Mouse (Mus musculus) gonadal fat pad, adult 2 months (tissue): Measurements from ENCODE around the gene Olfr1066. TPM values are rescaled to one million over a fixed set of nuclear protein-coding genes. Genes with fewer than 3 reads are reported as not detected.
"Not testable (repeated sequence)": the region's sequence is repeated elsewhere in the genome, so short reads cannot be mapped to it uniquely, and the experiment has no call there.

Experiments used
- DNase-seq: peaks from one replicate; pipeline ENCODE4 v3.0.0-alpha.2; 2012; ENCODE audit warnings: low read depth
- polyA plus RNA-seq: library from polyadenylated mRNA; depleted of rRNA; stranded (reverse); fragments of >200 nt; gene quantifications from 2 replicates; pipeline ENCODE4 v1.2.3, GENCODE M21; 2012; rRNA removed

The Olfr1066 gene
- polyA plus RNA-seq = not detected in 2 replicates

DNA sequence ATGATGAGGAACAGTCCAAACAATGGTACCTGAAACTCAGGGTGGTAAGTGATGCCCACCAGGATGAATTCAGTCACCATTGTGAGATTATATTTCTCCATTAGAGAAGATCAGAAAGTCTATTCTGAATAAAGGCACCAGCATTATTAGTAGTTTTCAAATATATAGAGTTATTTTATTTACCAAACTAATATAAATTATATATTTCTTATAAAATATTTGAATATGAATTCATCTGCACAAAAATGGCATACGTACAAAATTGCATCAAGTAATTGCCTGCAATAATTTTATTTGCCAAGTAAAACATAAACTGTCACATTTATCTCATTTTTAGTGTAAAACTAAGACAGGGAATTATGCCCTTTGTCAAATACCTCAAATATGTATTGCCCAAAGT is at the start of gene Olfr1066:
Gene Olfr1066 (minus strand): TSS at position 101 of the 400 bp plus-strand sequence.
- DNase-seq = no peak

DNA sequence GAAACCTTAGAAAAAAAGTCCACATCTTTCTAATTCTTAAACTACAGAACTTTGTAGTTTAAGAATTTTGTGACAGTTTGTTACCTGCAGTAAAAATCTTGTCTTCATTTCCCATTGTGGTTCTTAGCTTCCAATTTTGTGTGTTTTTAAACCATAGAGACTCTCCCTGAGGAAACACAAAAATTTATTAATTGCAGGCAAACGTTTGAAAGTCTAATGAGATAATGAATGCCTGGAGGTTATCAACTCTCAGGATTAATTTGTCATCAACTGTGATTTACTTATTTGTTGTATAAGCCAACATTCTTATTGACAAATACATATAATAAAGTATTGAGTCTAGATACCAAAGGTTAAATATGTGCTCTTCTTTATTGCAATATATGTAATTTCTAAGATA is 31.2 kb upstream of the Olfr1066 start, which contains the start of gene Olfr228:
Gene Olfr228 (minus strand): TSS at position 101 of the 400 bp plus-strand sequence.
- no peak for DNase-seq

DNA sequence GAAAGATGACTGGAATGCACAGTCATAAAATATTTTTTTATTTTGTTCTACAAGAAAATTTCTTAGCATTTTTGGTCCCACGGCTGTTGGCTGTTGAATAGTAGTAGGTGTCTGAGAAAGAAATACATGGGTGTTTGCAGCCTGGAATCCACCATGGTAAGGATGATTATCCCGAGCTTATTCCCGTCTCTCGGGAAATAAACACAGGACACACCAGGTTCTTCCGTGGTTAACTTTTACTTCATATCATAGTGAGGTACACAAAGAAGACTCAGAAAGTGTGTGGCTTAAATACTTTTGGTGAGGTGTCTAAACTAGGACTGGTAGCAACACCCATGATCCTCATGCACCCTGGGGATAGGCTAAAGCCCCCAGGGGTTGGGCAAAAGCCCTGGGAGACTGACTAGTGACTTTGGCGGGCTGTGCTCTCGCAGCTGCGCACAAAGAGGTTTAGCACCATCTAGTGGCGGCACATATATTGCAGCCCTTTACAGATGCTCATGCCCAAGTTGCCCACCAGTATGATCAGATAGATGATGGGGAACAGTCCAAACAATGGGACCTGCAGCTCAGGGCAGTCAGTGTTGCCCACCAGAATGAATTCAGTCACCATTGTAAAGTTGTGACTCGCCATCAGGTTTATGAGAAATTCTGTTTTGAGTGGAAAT is 8.5 kb upstream of the Olfr1066 start:
- DNase-seq = no peak

DNA sequence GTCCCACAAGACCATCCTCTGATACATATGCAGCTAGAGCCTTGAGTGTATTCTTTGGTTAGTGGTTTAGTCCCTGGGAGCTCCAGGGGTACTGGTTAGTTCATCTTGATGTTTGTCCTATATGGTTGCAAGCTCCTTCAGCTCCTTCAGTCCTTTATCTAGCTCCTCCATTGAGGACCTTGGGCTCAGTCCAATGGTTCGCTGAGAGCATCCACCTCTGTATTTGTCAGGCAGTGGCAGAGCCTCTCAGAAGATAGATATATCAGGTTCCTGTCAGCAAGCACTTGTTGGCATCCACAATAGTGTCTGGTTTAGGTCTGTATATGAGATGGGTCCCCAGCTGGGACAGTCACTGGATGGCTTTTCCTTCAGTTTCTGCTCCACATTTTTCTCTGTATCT is 4.4 kb upstream of the Olfr1066 start:
- DNase-seq = no peak

DNA sequence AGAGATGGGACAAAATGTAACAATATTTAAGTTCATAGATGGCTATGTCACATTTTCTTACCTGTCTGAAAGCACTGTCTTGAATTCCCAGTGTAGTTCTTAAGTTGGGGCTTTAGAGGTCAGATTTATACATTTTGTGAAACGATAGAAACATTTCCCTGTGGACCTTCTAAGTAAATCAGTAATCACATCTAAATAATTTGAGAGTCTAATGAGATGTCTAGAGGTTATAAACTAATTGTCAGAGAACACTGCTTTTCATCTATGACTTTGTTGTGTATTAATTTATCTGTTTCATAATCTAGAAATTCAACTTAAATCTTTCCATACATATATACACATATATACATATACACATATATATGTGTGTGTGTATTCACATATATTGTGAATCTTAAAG is 5.6 kb downstream of the Olfr1066 start, which contains the start of gene Olfr1065:
Gene Olfr1065 (minus strand): TSS at position 101 of the 400 bp plus-strand sequence.
- DNase-seq = not testable (repeated sequence)

DNA sequence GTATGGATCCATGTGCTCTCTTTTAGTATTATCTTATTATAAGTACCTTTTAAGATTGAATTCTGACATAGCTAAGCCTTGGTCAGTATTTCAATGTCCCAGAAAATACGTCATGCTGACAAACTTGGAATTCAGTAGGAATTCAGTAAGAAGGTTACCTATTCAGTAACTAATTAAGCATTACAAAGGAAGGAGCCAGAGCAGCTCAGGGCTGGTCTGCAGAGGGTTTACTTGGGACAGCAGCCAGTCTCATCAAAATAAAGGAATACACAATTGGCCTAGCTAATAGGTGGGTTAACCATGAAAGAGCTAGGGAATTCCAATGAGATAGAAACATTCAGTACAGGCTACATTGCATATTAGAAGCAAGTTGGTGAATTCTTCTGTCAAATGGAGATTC is 14.0 kb downstream of the Olfr1066 start:
- not testable (repeated sequence) for DNase-seq

DNA sequence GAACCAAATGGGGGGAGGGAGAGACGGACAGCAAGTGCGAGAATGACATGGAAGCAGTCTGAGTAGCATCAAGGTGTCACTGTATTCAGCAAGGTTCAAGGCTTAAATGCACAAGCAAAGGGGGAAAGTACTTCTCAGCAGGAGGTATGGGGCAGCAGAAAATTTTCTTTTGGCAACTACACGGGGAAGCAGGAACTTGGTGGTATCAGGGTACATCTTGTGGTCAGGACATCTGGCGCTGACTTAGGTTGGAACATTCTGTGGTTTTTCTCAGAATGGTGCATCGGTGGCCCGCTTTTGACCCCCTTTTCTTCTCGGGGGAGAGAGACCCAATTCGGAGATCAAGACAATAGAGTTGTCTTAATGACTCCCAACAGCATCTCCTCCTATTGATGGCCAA is 27.6 kb downstream of the Olfr1066 start:
- not testable (repeated sequence) for DNase-seq

DNA sequence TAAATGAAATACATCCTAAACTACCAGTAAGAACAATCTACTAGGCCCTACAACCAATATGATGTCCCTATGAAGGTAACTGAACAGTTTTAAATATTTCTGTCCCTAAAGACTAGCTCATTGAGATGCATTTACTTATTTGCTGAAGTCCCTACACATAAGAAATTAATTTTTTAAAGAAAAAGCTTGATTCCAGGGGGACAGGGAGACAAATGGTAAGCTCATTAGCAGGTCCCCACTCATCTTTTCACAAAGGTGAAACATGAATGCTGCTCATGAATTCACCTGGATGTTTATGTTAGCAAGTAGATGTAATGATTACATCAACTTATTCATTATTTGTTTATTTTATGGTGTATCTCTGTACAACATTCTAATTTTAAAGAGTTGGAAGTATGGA is 29.4 kb downstream of the Olfr1066 start, which contains the start of gene Olfr1062:
Gene Olfr1062 (minus strand): TSS at position 101 of the 400 bp plus-strand sequence.
- not testable (repeated sequence) for DNase-seq

DNA sequence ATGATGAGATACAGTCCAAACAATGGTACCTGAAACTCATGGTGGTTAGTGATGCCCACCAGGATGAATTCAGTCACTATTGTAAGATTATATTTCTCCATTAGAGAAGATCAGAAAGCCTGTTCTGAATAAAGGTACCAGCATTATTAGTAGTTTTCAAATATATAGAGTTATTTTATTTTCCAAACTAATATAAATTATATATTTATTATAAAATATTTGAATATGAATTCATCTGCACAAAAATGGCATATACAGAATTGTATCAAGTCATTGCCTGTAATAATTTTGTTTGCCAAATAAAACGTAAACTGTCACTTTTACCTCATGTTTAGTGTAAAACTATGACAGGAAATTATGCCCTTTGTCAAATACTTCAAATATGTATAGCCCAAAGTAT is 42.1 kb downstream of the Olfr1066 start, which contains the start of gene Olfr1061:
Gene Olfr1061 (minus strand): TSS at position 101 of the 400 bp plus-strand sequence.
- DNase-seq = no peak

Other genes with a start within 250 kb of the Olfr1066 start
- gene Olfr1046, start 237.0 kb downstream of the Olfr1066 start, polyA plus RNA-seq = not detected in 2 replicates
- gene Olfr1047, start 224.9 kb downstream of the Olfr1066 start, polyA plus RNA-seq = not detected in 2 replicates
- gene Olfr1048, start 216.0 kb downstream of the Olfr1066 start, polyA plus RNA-seq = not detected in 2 replicates
- gene Olfr1049, start 197.9 kb downstream of the Olfr1066 start, polyA plus RNA-seq = not detected in 2 replicates
- not detected in 2 replicates for gene Olfr1051, start 177.2 kb downstream of the Olfr1066 start, polyA plus RNA-seq
- gene Olfr1052, start 163.8 kb downstream of the Olfr1066 start, polyA plus RNA-seq = not detected in 2 replicates
- not detected in 2 replicates for gene Olfr1053, start 141.0 kb downstream of the Olfr1066 start, polyA plus RNA-seq
- not detected in 2 replicates for gene Olfr1054, start 120.8 kb downstream of the Olfr1066 start, polyA plus RNA-seq
- gene Olfr1055, start 106.0 kb downstream of the Olfr1066 start, polyA plus RNA-seq = not detected in 2 replicates
- not detected in 2 replicates for gene Olfr1056, start 93.8 kb downstream of the Olfr1066 start, polyA plus RNA-seq
- not detected in 2 replicates for gene Olfr1057, start 77.9 kb downstream of the Olfr1066 start, polyA plus RNA-seq
- gene Olfr1058, start 67.7 kb downstream of the Olfr1066 start, polyA plus RNA-seq = not detected in 2 replicates
- gene Olfr1061, start 42.2 kb downstream of the Olfr1066 start, polyA plus RNA-seq = not detected in 2 replicates
- gene Olfr1062, start 29.5 kb downstream of the Olfr1066 start, polyA plus RNA-seq = not detected in 2 replicates
- not detected in 2 replicates for gene Olfr1065, start 5.7 kb downstream of the Olfr1066 start, polyA plus RNA-seq
- not detected in 2 replicates for gene Olfr228, start 31.1 kb upstream of the Olfr1066 start, polyA plus RNA-seq
- gene Olfr1076, start 52.2 kb upstream of the Olfr1066 start, polyA plus RNA-seq = not detected in 2 replicates
- not detected in 2 replicates for gene Olfr1079, start 86.2 kb upstream of the Olfr1066 start, polyA plus RNA-seq
- gene Olfr1080, start 102.0 kb upstream of the Olfr1066 start, polyA plus RNA-seq = not detected in 2 replicates
- not detected in 2 replicates for gene Olfr1082, start 142.7 kb upstream of the Olfr1066 start, polyA plus RNA-seq
- not detected in 2 replicates for gene Olfr1084, start 183.5 kb upstream of the Olfr1066 start, polyA plus RNA-seq
- gene Olfr1085, start 205.8 kb upstream of the Olfr1066 start, polyA plus RNA-seq = not detected in 2 replicates
- not detected in 2 replicates for gene Olfr1086, start 223.8 kb upstream of the Olfr1066 start, polyA plus RNA-seq
- not detected in 2 replicates for gene Olfr1087, start 242.1 kb upstream of the Olfr1066 start, polyA plus RNA-seq